Mouse (Mus musculus) cerebral cortex, adult 2 months (tissue): ENCODE data around the gene Tsc22d4.

Experiments used
- whole genome bisulfite sequencing: fragments of 180-500 bp; shearing (Covaris S2); methylation state at CpG from one replicate; pipeline ENCODE4 v1.1.7; 2018; 5-methylcytosine and 5-hydroxymethylcytosine counted together

The Tsc22d4 gene

DNA sequence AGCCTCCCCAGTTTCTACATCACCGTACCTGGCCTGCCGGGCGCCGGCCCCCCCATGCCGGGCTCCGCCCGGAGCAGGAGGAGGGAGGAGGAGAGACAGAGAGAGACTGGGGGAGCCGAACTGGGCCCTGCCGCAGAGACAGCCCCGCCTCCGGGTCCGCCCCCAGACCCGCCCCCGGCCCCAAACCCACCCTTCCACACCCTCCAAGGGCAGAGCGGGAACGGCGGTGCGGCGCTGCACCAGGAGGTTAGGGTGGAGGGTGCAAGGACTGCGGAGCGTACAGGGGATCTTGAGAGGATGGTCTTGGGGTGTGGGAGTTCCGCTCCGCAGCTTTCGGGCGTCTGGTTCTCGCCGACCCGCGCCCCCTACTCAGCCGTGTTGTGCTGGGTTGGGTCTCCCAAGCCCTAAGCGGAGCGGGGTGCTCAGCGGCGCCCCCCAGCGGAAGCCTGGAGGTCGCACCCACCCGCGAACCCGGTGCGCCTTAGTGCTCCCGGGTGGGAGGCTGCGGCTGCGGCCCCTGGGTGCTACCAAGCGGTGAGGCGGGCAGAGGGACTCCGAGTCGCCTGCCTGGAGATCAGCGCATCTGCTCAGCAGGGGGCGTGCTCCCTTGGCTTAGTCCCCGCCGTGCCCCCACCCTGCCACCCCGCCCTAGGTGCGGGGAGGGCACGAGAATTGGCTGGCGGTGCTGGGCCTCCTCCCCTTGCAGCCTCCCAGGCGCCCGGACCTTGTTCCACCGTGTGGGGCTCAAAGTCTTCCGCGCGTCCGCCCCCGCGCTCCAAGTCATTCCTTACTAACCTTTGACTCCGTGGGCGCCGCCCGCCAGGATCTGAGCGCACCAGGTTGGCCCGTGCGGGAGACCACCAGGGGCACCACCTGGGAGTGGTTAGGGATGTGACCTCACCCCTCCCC is 4.3 kb upstream of the Tsc22d4 start, which contains the start of gene Nyap1:
Nyap1 (minus strand) TSS at position 585 of the 909 bp plus-strand sequence.
- 1% methylated on average over 71 of the region's 71 CpGs for WGBS

DNA sequence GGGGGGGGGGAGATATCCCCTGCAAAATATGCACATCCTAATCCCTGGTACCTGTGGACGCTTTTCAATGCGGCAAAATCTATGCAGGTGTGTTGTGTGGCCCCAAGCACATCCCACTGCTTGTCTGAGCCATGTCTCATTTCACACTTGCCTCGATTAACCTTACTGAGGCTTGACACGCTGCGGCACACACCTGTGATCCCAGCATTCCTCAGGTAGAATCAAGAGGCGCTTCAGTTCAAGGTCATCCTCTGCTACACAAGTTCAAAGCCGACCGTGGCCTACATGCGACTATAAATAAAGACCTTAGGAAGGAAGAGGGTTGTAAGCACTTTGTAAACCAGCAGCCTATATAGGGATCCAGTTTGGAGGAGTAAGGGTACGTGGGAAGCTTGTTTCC is 3.5 kb upstream of the Tsc22d4 start:
- WGBS: 50% methylated on average over 10 of the region's 10 CpGs

DNA sequence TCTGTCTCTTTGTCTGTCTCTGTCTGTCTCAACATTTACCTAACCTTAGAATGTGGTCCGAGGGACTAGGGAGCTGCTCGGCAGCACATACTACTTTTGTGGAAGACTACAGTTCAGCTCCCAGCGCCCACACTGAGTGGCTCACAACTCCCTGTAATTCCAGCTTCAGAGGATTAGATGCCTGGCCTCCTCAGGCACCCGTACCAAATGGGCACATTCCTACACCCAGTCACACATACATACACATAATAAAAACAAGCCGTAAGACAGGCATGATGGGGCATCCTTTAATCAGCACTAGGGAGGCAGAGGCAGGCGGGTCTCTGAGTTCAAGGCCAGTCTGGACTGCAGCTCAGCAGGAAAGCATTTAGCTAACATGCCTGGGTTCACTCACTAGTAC is 2.7 kb upstream of the Tsc22d4 start:
- WGBS: 94% methylated on average over 6 of the region's 6 CpGs

DNA sequence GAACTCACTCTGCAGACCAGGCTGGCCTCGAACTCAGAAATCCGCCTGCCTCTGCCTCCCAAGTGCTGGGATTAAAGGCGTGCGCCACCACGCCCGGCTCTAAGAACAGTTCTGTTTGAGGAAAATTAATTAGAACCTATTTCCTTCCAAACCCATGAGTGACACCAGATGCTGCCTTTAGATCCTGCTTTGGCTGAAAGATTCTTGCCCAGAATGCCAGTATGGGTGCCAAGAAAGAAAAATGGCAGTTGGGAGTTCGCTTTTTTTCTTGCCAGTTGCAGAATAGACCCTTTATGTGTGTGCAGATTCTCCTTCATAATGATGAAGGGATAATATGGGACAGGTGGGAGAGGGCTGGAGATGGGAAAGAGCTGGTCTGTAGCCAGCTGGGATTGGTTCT is 1.3 kb upstream of the Tsc22d4 start:
- WGBS: 64% methylated on average over 7 of the region's 7 CpGs

DNA sequence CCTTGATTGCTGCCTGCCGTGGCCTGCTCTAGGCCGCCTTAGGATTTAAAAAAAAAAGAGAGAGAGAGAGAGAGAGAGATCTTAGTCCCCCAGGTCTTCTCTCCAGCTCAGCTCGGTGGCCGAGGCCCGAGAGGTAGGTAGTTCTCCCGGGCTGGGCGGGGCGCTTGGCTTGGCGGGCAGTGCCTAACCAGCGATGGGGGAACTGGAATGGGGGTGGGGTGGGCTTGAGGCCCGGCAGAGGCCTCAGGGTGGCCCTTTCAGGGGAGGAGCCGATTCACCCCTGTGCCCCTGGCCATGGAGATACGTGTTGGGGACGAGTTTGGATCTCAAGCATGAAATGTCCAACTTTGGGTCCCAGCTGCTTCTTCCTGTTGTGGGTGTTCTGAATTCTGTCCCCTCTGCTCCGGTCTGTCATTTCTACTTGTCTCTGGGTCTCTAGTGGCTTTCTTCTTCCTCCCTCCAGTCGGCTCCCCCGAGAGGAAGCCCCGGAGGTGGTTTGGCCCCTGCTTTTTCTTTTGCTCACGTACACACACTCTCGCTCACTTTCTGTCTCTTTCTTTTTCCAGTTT is 836 bp downstream of the Tsc22d4 start:
- WGBS: under 1% methylated on average over 20 of the region's 20 CpGs

DNA sequence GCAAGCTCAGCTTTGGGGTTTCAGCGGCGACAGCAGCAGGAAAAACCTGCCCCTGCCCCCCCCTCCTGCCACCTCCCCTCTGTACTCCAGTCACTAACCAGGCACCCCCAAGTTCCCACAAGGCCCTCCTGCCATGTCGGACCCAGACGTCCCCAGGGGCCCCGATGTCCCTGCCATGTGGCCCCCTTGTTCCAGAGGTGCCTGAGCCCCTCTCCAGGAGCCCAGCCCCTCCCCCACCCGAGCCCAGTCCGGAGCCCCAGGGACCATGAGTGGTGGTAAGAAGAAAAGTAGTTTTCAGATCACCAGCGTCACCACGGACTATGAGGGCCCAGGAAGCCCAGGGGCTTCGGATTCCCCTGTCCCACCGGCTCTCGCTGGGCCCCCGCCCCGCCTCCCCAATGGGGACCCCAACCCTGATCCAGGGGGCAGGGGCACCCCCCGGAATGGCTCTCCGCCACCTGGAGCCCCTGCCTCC is 1.4 kb downstream of the Tsc22d4 start:
- 1% methylated on average over 16 of the region's 16 CpGs for WGBS

DNA sequence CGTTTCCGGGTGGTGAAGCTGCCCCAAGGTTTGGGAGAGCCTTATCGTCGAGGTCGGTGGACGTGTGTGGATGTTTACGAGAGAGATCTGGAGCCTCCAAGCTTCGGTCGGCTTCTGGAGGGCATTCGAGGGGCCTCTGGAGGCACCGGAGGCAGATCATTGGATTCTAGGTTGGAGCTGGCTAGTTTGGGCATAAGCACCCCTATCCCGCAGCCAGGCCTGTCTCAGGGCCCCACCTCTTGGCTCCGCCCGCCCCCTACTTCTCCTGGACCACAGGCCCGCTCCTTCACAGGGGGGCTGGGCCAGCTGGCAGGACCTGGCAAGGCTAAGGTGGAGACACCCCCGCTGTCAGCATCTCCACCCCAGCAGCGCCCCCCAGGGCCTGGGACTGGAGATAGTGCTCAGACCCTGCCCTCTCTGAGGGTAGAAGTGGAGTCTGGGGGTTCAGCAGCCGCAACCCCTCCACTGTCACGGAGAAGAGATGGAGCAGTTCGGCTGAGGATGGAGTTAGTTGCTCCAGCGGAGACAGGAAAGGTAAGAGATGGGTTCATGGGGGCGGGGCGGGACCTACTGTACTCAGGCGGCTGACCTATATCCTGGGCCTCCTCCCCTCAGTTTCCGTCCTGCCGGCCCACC is 1.9 kb downstream of the Tsc22d4 start:
- 8% methylated on average over 26 of the region's 26 CpGs for WGBS

DNA sequence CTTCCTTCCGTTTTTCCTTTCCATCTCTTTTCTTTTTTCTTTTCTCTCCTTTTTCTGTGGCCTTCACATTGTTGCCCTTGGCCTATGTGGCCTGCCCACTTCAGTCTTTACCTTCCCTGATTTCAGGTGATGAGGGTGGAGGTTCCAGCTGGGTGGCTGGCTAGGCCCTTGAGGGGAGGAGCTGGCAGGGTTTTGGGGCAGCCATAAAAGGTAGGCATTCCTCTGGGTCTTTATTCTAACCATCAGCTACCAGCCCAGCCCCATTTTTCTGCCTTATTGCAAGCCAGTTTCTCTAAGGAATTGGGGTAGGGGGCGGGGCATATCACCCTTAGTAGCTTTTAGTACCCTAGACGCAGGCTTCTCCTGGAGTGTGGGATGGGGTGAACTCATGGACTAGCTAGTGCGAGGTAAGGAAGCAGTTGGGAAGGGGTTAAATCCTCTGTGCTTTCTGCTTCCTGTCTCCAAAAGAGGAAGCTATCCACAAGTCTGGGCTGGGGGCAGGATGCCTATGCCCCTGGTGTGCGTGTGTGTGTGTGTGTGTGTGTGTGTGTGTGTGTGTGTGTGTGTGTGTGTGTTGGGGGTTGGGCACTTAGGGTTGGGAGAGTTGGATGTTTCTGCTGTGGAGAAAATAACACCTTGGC is 2.7 kb downstream of the Tsc22d4 start:
- 45% methylated on average over 5 of the region's 5 CpGs for WGBS

DNA sequence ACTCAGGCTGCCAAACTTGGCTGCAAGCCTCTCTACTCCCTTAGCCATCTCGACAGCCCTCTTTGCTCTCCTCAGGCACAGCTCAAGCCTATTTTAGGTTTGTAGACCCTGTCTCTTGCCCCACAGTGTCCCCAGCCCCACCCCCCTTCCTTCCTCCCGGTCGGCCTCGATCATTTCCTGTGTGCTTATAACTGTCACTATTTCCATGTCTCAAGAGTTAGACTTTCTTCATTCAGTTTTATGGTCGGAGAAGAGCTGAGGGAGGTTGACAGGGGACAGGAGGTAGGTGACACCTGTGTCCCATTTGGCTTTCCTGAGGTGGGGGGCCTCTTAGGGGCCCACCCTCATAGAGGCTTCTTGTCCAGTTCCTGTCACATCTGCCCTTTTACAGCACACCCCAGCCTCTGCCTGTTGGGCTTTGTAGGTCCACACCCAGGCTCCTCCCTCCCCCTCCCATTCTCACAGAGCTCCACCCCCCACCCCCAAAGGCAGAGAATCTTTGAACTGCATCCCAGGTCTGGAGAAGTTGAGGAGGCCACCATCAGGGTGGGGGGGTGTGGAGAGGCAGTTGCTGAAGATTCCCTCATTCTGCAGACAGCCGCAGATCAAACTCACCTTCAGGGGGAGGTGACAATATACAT is 3.8 kb downstream of the Tsc22d4 start:
- 59% methylated on average over 6 of the region's 6 CpGs for WGBS

DNA sequence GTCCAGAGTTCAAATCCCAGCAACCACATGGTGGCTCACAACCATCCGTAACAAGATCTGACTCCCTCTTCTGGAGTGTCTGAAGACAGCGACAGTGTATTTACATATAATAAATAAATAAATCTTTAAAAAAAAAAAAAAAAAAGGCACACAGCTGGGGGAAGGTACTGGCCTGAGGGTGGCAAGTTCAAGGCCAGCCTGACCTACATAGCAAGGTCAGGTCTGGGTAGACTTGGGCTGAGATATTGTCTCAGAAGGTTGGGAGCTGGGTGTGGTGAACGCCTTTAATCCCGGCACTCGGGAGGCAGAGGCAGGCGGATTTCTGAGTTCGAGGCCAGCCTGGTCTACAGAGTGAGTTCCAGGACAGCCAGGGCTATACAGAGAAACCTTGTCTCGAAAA is 4.7 kb downstream of the Tsc22d4 start:
- 96% methylated on average over 7 of the region's 8 CpGs for WGBS

DNA sequence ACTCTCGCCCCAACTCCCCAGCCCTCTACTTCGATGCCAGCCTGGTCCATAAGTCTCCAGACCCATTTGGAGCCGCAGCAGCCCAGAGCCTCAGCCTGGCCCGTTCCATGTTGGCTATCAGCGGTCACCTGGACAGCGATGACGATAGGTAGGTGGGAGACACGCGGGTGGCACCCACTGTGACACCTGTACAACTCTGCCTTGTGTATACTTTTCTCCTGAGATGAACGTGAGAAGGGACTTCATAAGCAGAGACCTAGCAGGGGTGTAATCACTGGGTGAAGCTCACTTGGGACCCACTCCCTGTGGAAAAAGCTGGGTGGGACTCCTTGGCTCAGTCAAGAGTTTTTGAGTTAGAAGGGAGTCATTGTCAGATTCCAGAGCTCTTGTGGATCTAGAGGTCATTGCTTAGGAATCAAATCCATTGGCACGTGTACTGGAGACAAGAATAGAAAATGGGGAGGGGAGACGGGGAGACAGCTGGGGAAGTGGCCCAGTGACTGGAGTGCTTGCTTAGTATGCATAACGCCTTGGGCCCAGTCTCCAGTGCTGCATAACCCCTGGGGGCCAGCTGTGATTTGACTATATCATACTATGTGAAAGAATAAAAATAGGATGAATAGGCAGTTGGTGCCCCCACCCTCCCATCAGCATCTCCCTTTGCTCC is 5.8 kb downstream of the Tsc22d4 start:
- WGBS: 84% methylated on average over 13 of the region's 13 CpGs

DNA sequence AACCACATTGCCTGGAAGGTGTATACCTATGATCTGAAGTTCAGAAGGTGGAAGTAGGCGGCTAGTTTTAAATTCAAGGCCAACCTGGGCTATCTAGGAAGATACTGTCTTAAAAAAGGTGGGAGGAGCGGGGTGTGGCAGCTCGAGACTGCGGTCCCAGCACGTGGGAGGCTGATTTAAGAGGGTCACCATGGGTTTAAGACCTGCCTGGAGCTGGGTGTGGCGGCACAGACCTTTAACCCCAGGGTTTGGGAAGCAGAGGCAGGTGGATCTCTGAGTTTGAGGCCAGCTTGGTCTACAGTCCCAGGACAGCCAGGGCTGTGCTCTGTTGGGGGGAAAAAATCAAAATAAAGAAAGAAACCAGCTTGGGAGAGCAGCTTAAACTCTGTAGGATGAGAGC is 6.5 kb downstream of the Tsc22d4 start:
- 87% methylated on average over 6 of the region's 6 CpGs for WGBS

DNA sequence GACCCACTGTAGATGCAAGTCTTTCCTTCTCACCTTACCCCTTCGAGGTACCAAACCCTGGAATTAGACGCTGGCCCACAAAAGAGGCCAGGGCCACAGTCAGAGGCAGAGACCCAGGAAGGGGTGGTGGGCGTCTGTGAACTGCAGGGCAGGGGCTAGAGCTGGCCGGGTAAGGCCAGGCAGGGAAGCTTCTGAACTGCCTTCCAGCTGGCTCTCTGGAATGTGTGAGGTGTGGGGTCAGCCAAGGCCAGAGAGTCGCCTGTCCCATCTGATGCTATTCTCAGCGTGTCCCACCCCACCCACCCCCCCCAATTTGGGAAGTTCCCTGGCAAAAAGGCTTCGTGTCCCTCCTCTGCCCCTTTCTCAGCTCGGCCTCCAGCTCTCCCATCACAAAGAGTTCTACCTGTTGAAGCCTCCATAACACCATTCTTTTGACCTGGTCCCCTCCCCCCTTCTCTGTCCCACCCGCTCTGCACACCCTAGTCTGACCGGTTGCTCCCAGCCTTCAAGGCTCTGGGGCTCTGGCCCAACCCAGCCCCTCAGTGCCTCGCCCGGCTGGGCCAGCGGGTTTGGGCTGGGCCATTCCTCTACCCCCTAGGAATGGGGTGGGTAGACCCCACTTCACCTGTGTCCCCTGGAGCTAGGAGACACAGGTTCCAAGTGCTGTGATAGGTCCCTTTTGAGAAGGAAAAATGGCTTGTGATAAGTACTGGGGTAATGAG is 7.7 kb downstream of the Tsc22d4 start:
- WGBS: 83% methylated on average over 13 of the region's 13 CpGs

DNA sequence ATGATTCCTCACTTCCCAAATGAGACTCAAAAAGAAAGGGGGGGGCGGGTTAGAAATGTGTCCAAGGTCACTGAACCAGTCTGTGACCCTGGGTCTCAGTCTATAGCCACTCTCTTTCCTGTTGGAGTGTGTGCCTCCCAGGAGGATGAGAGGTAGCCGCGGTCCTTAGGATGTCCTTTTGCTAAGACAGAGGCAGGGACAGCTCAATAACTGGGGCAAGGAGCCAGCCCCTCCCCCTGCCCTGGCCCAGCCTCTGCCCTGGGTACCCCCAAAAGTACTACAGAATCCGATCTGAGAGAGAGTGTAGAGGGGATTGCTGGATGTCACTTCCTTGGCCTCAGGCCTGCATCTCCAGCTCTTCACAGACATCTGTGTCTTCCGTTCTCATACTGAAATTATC is 9.9 kb downstream of the Tsc22d4 start:
- 58% methylated on average over 5 of the region's 5 CpGs for WGBS

DNA sequence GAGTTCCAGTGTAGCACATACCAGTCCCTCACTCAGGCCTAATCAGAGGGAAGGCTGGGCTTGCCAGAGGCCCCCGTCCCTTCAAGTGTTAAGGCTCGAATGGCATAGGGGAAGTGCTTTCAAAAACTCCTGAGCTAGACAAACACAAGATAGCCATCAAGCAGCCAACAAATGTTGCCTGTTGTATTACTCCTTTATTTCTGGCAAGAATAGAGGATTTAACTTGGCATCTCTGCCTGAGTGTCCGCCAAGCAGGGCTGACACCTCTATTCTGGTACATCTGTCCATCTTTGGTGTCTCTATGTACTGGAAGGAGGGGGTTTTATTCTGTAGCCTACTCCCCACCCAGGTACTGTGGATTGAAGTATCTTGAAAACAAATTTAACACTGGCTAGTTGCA is 10.6 kb downstream of the Tsc22d4 start:
- WGBS: 54% methylated on average over 3 of the region's 3 CpGs

DNA sequence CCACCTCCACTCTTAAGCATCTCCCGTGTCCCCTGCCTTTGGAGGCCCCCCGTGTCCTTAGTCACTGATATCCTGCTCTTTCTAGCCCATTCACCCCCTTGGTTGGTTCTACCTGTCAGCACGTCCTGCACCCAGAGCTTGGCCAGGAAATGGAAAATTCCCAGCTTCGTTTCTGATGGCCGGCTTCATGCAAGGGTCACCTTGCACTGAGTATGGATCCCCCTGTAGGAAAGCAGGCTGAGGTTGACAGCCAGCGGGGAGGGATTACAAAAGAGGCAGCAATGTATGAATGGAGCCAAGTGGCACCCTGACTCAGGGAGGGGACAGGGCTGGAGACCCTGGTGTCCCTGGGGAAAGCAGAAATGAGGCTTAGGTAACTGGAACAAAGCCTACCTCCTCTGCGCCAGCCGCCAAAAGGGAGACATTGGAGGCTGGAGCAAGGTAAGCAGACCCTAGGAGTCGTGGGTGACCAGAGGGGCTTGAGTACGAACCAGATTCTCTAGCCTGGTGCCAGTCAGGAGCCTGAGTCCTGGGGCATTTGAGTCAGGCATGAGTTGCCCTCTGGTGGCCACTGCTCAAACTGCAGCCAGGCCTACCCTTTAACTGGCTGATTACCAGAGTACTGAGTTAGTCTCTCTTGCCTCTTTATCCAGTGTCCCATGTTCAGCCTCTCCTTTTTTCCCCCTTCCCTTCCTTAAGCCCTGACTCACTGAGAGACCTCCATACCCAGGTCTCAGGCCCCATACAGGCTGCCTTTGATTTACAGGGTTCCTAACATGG is 11.5 kb downstream of the Tsc22d4 start:
- WGBS: 43% methylated on average over 10 of the region's 10 CpGs

DNA sequence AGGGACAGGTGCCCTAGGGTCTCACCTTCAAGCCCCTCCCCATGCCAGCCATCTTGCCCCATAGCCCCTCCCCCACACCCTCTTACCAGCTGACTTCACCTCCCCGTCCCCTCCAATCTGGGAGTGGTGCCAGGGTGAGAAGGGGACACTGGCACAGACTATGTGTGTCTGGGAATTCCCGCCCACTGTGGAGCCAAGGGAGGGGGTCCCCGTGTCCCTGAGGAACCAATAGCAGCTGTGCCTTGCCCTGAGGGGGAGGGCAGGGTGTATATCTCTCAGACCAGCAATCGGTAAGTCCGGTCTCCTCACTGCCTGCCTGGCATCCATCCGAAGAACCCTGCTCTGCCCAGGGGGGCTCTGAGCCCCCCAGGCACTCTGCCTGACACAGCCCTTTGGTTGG is 12.4 kb downstream of the Tsc22d4 start:
- 29% methylated on average over 6 of the region's 6 CpGs for WGBS

DNA sequence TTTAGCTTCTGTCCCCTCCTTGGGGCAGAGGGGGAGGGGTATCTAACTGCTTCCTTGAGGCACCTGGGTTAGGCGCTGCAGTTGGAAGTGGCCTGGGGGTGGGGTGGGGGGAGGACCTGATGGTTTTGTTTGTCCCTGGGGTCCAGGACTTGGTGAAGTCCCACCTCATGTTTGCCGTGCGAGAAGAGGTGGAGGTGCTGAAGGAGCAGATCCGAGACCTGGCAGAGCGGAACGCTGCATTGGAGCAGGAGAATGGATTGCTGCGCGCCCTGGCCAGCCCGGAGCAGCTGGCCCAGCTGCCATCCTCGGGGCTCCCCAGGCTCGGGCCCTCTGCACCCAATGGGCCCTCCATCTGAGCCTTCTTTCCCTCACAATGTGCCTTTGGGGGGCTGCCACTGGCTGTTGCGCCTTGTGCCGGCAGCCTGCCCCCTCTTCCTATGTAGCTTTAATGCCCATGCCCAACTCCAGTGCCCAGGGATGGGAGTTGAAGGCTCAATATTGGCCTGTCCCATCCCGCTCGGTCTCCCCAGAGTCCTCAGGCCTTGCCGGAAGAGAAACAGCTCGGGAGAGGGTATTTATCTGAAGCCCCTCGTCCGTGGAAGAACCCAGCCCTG is 13.5 kb downstream of the Tsc22d4 start:
- WGBS: 69% methylated on average over 19 of the region's 19 CpGs

DNA sequence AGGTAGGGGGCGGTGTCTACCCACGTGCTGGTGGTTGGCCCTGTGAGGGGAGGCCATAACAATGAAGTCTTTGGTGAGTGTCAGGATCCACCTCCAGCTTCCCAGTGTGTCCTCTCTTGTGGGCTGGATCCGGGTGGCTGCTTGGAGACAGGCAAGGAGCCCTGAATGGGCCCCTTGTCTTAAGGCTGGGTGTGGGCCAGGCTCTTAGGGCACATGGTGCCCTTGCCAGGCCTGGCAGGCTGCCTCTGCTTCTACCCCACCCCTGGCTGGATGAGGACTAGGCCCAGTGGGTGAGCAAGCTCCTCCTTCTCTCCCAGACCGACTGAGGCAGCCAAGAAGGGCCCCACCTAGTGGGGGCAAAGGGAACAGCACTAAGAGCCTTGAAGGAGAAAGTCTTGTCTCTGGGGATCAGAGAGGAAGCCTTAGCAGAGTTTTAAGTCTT is 14.5 kb downstream of the Tsc22d4 start:
- 29% methylated on average over 4 of the region's 4 CpGs for WGBS
